Mouse (Mus musculus): ENCODE measurements around the gene Stat5a.

The Stat5a gene

DNA sequence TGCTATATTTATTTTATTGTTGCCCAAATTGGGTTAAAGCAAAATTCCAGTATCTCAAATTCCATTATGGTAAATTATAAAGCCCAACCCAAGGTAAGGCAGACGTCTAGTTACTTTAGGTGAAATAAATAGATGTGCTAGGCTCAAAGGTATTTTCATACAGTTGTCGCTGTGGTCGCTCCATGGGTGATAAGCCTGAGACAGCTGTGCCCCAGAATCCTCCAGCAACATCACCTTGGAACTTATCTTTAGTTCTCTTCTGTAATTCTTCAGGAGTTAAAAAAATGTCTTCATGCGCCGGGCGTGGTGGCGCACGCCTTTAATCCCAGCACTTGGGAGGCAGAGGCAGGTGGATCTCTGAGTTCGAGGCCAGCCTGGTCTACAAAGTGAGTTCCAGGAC lies 20.3 kb upstream of the Stat5a start:
- no peak for DNase-seq

DNA sequence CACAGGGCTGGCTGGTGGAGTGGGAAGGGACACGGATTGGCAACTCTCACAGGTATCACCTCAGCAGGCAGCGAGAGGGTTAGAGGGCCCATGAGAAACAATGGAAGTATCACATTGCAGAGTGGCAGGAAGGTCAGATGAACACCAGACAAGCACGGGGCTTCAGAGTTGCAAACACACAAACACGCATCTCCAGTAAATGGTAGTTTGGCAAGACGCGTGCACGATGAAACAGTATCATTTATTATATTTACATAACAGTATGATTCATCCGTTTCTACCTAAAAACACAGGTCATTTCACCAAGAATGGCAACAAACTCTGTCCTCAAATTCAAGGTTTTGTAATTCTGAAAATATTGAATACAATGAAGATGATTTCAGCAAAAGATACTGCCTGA lies 19.6 kb upstream of the Stat5a start:
- peak in 1 of 2 experiments; percentile 3 for DNase-seq

DNA sequence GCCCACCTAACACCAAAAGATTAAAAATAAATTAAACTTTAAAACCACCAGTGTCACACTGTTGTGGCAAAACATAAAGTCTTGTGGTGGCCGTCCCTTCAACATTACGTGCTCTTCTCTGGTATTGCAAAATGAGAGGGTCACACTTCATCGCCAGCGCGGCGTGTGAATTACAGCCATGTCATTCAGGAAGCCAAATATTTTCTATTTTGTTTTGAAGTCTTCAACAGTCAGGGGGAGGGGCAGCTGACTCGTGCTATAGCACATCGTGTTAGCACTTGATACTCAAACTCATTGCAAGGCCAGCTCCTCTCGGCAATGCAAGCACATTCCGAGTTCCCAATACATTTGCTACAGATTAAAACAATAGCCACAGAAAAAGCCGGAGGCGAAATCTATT lies 18.3 kb upstream of the Stat5a start:
- DNase-seq: peak in 1 of 2 experiments; percentile 8

DNA sequence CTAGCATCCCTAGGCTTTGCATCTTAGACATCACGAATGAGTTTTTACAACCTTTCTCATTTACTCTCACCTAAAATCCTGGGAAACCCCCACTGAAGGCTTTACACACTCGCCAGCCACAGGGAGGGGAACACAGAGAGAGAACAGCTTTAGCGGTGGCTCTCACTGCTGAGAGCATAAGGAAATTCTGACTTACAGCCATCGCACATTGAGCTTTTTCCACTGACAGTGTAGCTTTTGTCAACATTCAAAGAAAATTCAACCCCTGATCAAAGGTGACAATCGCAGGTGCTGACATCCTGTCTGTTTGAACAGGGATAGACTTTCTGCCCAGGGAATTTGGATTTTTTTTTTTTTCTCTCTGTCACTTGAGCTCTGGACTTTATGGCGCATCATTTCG lies 17.1 kb upstream of the Stat5a start:
- no peak for DNase-seq

DNA sequence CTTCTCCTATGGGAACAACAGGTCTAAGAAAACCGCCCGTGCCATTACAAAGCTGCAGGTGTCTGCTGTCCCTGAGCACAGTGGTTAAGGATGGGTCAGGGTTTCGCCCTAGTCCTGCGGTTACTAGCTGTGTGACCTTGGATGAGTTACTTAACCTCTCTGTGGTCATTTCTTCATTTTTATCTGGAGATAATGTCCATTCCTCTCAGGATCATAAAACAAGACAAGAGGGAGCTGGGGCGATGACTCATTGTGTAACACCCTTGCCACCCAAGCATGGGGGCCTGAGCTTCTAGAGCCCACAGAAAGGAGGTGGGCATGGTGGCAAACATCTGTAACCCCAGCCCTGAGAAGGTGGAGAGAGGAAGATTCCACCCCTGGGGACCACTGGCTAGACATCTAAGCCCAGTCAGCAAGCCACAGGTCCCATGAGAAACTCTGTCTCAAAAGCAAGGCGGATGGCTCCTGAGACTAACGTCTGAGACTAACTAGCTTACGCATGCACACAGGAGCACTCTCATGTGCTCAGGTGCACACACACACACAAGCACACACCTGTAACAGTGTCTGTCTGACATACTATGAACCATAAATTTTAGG lies 16.0 kb upstream of the Stat5a start:
- DNase-seq: no peak

DNA sequence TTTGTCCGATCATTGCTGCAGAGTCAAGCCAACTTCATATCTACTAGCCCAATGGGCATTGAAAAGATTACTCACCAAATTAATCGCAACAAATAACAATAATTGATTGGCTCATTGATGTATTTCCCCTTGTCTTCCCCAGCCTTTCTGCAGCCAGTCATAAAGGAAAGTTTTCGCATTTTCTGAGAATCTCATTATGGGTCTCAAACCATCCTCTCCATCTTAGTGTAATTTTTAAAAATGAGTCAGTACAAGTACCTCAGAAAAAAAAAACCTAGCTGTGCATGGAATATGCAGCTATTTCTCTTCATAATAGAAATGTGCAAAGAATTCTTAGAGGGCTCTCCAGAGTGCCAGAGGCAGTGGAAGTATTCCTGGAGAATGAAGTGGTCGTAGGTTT lies 15.0 kb upstream of the Stat5a start:
- DNase-seq: no peak

DNA sequence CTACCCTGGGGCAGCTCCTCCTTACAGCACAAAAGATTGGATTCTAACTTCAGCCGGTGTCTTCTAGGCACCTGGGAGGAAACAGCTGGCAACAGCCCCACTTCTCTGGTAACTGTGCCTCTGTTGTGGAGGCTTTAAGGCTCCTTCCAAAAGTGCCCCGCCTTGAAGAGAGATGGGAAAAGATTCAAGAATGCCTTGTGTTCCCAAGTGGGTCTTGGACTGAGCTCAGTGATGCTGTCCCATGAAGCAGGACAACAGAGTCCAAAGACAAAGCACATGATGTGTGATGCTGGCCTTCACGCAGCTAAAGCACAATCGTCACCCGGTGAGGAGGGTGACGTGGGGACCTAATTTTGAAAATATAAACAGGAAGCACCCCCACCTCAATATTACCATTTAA lies 13.4 kb upstream of the Stat5a start:
- DNase-seq: no peak

DNA sequence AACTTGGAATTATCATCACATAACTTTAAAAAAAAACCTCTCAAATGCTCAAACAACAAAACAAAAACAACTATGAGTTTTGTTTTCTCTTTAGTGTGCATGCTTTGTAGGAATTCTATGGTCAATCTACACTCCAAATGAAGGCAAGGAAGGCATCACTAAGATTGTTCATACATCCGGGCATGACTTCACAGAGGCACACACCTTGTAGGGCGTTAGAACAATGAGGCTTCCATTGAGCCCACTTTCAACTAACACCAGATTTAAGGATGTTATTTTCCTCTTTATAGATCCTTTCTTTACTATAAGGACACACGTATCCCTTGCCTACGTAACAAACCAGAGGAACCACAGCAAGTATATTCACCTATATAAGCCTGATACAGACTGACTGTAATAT lies 11.6 kb upstream of the Stat5a start:
- DNase-seq: no peak

DNA sequence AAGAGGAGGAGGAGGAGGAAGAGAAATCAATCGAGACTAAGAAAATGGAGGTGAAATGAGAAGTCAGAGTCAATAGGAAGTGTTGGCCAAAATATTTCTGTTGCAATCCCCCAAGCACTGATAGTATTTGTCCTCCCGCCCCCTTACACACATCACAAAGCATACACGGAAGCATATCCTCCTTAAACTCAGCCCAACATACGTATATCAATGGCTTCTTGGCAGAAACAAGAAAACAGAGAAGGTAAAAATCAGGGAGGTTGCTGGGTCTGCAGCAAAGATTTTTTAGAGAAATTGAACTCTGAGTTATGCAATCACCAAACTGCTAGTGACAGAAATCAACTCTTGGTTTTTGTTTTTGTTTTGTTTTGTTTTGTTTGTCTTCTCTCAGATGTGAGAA lies 11.1 kb upstream of the Stat5a start:
- DNase-seq: no peak

DNA sequence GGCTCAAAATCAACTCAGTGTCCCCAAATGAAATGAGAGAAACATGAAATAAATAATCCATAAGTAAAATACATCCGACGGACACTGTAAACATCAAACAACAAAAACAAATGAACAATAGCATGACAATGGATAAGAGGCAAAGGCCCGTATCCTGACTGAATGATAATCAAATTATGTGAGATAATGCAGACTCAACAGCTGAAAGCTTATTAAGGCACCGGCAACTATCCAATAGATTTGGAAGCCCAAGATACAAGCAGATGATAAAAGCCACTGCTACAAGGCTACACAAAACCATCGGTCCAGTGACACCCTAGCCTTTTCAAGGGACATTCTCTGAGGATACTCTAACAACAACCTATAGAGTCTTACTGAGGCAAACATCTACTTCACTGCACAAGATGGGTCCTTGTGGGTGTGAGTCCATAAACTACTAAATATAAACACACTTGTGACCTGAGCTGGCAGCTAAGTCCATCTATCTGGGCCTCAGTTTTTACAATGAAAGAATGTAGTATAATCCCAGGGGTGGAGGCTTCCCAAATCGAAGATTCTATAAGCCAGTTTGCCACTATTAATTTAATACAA lies 10.3 kb upstream of the Stat5a start:
- no peak for DNase-seq

DNA sequence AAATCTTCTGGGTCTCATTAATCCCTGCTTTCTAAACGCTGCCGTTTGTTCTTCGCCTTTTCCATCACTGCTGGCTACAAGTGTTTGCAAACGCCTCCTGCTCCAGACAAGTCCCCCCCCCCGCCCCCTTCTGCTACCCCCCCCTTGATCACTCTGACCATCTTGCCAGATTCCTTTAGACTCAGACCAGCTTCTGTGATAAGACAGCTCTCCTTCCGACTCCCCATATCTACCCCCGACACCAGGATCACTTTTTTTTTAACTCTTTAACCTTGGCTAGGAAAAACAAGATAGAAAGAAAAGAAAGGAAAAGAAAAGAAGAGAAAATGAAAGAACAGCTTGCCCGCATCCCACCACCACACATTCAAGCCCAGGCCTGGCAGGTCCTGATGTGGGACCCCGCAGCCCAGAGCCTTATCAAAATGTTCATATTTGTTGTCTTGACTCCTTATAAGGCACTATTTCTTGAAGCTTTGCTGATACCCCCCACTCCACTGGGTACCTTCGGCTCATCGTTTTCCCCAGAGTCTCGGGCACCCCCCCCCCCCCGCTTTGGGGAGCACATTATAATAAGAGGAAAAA lies 9.6 kb upstream of the Stat5a start:
- no peak for DNase-seq

DNA sequence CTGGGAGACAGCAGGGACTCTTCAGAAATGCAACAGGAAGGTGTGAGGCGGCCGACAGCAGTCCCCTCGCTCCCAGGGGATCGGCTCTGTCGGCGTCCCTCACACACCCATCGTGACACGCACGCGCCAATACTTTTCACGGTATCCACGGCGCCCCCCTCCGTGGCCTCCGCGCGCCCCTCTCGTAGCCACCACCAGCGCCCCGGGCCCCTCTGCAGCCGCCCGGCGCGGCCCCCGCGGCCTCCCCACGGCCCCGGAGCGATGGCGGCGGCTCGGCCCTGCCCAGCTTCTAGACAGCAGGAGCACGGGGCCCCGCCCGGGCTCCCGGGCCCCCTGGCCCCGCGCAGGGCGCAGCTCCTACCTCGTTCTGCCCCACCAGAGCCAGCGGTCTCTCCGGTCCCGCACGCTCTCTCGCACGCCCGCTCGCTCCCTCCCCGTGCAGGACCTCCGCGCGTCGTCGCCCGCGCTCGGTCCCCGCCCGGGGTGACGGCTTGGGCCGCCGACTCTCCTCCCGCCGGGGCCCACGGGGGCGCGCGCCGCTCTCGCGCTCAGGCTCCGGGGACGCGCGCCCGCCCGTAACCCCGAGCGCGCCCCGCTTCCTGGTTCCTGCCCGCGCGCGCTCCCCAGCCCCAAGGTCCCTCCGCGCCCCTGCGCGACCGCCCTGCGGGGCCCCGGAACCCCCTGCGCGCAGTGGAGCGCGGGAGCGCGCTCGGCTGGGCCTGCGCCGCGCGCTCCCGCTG lies 8.9 kb upstream of the Stat5a start, which contains the start of gene Stat5b:
Stat5b (minus strand) TSS at position 687 of the 740 bp plus-strand sequence.
- peak; percentile 87 for DNase-seq

DNA sequence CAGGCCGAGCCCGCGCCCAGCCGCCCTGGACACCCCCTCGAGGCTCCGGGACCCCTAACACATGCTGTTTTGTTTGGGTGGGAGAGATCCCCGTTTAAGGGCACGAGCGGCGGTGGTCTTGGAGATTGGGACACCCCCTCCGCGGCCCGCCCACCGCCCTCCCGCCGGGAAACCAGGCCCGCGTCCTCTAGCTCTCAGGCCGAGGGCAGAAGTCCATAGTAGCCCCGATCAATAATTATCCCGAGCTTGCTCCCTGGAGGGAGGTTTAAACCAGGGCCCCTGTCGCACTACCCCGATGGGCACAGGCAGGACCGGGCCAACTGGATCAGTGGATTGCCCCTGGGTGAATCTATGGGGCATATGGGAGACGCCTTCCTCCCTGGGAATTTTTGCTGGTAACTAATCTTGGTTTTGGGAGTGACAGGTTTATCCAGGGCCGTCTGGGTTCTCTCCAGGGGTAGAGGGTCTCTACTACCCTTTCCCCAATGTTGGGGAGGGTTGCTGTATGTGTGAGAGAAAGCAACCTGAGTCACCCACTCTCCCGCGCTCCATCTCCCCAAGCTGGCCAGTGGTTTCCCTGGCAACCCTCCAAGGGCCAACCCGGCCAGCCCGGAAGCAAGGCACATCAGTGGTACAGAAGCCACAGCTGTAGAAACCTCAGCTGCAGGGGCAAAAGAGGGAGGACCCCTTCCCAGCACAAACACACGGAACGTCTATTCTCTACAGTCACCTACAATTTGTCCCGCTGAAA lies 8.2 kb upstream of the Stat5a start:
- DNase-seq: peak; percentile 39 to 56

DNA sequence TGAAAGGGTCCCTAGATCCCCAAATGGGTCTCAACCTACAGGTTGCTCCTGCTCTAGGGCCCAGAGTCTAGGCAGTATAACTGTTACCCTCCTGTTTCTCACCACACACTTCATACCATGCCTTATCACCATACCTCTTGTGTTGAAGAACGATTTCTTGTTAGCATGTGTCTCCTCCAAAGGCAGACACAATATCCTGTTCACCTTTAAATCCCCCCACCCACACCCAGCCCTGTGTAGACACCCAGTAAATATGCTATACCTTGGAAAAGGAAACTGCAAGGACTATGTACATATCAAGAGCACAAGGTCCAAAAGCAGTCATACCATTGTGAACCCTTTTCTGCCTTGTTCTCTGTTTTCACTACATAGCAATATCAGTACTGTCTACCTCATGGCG lies 7.1 kb upstream of the Stat5a start:
- DNase-seq: no peak

DNA sequence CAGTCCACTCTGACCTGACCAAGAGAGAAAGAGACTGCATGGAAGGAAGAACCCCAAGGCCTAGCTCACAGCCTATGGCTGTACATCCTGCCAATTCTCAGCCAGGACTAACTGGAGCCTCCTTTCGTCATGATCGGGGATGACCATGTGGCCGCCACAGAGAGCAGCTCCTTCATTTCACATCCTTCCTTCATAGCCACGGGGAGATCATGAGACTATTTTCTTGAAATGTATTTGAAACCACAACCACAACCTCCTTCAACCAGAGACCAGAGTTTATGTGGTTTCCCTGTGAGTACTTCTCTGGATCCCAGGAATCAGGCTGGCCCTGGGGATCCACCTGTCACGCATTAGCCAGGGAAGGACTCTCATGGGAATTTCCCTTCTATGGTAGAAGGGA lies 6.1 kb upstream of the Stat5a start:
- no peak for DNase-seq

DNA sequence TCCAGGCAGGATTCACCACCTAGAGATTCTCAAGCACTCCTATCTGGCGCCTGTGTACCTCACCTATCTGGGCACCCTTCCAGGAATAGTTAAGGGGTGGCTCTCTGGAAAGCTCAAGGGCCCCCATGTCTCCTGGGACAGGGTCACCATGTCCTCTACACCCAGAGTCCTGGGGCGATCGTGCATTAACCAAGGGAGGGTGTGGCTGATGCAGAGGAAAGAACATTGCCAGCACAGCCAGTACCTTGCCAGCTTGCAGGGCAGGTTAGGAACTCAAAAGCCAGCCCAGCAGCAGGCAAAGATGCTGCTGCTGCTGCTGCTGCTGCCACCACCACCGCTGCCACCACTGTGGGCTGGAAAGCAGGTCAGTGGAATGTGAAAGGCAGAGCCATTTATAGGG lies 4.9 kb upstream of the Stat5a start:
- no peak for DNase-seq

DNA sequence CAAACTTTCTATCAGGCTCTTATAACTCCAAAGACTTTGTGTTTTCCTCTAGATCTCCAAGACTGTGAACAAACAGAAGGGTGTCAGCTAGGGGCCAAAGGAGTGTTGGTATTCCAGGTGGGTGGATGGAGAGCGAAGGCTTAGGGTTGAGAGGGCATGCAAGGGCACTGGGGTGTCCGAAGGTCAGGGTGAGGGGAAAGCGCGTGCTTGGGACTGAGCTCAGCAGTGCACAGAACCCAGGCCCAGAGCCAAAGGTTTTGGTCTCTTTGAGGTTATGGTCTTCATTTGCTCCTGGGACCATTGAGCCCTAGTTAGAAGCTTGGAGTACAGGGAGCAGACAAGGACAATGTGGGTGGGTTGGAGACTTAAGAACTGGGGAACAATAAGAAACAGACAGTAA lies 4.0 kb upstream of the Stat5a start:
- no peak for DNase-seq

DNA sequence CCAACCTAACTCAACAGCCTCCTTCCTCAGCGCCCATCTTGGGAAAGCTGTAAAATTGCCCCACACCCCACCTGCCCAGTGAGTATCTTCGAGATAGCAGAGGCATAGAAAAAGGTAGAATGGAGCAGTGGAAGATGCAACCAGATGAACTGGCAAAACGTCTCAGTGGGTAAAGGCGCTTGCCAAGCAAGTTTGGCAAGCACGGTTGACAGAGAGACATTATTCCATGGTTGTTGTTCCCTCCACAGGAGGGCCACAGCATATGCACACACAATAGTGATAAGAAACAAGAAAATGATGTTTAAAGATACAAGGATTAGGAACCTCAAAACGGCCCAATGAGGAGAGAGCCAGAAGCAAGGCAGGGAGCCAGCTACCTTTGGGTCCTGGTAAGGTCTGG lies 1.2 kb upstream of the Stat5a start:
- DNase-seq: peak in 1 of 2 experiments; percentile 43

DNA sequence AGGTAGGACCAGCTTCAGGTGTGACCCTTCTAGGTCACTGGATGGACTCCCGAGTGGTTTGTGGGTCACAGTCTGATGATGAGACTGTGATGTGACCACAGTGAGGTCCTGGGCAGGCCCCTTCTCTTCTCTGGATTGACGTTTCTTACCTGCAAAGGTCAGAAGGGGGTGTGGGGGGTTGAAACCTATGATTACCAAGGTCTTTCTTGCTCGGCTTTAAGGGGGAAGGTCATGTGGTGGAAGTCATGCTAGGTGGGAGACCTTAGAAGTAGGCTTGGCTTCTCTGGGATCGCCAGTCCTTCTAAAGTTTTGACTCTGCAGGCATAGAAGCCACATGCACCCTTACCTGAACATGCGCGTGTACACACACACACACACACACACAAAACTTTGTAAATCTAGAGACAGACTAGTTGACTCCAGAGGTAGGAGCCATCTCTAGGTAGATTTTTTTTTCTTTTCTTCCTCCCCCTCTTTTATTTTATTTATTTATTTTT lies 476 bp downstream of the Stat5a start:
- DNase-seq: no peak

DNA sequence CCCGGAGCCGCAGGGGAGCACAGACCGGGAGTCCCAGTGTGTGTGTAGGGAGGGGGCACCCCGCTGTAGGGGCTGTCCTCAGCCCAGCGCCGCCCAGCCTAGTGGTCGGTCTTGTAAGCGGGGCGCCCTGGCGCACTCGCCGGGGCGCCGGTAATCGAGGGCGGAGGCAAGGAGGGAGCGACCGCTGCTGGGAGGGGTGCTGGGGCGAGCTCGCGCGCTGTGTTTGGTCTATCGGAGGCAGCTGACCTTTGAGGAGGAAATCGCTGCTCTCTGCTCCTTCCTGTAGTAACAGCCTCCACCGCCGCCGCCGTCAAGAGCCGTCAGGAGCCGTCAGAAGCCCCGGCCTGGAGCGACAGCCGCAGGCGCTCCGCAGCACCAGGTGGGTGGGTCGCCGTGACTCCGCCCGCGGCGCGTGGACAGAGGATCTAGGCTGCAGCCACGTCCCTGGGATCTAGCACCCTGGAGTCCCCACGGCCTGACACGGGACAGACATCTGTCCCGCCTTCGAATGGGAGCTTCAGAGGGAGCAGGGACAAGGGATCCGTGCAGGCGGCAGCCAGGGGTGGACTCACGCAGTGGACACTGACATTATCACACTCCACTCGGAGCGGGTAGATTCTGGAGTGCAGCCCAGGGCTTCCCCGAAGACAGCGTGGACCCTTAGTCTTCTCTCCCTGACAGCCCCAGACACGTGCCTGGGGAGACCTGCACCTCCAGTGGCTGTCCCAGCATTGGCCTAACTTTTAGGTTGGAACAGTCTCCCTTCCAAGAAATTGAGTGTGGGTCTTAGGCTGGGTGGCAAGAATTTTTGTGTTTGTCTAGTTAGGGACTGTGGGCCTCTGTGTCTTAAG lies 1.3 kb downstream of the Stat5a start:
- peak; percentile 42 to 61 for DNase-seq

DNA sequence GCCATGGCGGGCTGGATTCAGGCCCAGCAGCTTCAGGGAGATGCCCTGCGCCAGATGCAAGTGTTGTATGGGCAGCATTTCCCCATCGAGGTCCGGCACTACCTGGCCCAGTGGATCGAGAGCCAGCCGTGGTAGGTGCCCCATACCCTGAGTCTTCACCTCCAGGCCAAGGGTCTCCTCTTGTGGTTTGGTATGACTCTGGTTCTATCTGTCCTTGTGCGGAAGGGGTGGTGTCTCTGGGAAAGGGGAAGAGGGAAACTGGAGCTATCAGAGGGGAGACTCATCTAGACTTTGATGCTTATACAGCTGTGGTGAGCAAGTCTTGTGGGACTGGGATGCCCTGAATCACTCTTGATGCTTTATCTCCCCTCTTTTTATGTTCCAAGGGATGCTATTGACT lies 2.2 kb downstream of the Stat5a start:
- no peak for DNase-seq

DNA sequence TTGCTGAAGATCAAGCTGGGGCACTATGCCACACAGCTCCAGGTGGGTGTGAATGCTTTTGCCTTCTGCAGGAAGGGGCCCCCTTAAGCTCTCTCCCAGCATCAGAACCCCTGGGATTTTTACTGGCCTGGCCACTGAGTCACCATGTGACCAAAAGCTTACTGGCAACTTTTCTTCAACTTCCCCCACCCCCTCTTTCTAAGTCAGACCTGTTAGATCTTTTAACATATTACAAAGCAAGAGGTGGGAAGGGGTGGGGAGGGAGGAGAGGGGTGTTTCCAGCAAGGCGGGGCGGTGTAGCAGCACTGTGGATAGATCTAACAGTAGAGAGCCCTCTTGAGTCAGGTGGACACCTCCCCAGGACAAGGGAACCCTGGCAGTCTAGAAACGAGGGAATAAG lies 2.7 kb downstream of the Stat5a start:
- no peak for DNase-seq

All from cerebellum, postnatal 25 days (tissue).